ENCODE assay signal across 8 mouse cellular contexts in the genomic region with DNA sequence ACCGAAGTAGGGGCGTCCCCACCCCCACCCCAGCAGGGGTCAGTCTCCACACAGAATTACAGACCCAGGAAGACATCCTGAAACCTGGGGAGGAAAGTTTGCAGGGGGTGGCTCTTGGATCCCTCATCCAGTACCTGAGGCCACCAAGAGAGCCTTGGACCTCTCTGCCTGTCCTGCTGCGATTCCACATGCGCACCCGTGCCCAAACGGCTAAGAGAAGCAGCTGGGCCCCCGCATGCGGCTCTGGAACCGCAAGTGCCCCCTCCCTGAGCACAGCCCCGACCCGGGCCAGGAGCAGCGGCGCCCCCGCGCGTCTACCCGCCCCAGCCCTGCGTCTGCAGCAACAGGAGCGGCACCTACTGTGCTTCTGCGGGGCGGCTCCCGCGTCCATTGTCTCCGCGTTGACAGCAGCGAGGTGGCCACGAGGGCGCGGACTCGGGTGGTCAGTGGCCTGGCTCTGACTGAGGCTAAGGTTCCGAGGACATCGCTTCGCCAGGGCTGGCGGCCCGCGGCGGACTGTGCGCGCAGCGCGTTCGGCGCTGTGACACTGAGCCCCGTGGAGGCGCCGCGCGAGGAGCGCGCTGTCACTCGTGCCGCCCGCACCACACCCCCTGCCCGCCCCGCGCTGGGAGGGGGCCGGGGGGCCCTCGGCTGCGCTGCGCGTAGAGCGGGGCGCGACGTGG. TPM values are rescaled to one million over a fixed set of nuclear protein-coding genes. Genes with fewer than 3 reads are reported as not detected.
A peak's percentile ranks its signal among the peaks of the same experiment; 100 is the strongest.
DNase-seq lines count a peak whose midpoint lies in the region; ATAC-seq lines count a peak whose summit lies in the region.

No protein-coding gene starts in this region.

- 2% methylated on average over 65 of the region's 65 CpGs for WGBS in embryonic facial prominence, embryonic 10.5 days
- 1% methylated on average over 64 of the region's 65 CpGs for WGBS in hindbrain, embryonic 12.5 days
- 2% methylated on average over 65 of the region's 65 CpGs for WGBS in neural tube, embryonic 12.5 days

- H3K27me3 ChIP-seq in embryonic facial prominence, embryonic 10.5 days (replicated peaks; ENCODE audit: low read depth, poor library complexity, severe bottlenecking), result peaks cover 88% of the 10 kb centered on the region
- peaks cover 59% of the 10 kb centered on the region for H3K27me3 ChIP-seq in hindbrain, embryonic 12.5 days
- peaks cover 60% of the 10 kb centered on the region for H3K27me3 ChIP-seq in neural tube, embryonic 12.5 days (replicated peaks)

- peak overlapping the region; percentile 80 for H3K4me2 ChIP-seq in hindbrain, embryonic 12.5 days (replicated peaks)
- peak overlapping the region; percentile 76 for H3K4me2 ChIP-seq in neural tube, embryonic 12.5 days (replicated peaks)

- H3K27ac ChIP-seq in embryonic facial prominence, embryonic 10.5 days (replicated peaks), result no peak overlapping the region
- no peak overlapping the region for H3K27ac ChIP-seq in hindbrain, embryonic 12.5 days
- no peak overlapping the region for H3K27ac ChIP-seq in neural tube, embryonic 12.5 days

- peaks cover 30% of the 10 kb centered on the region for H3K4me1 ChIP-seq in embryonic facial prominence, embryonic 10.5 days
- peaks cover 35% of the 10 kb centered on the region for H3K4me1 ChIP-seq in hindbrain, embryonic 12.5 days
- H3K4me1 ChIP-seq in neural tube, embryonic 12.5 days, result peaks cover 26% of the 10 kb centered on the region

- peak overlapping the region; percentile 58 for H3K4me3 ChIP-seq in embryonic facial prominence, embryonic 10.5 days
- H3K4me3 ChIP-seq in hindbrain, embryonic 12.5 days, result peak overlapping the region; percentile 45
- H3K4me3 ChIP-seq in neural tube, embryonic 12.5 days, result peak overlapping the region; percentile 42

- H3K36me3 ChIP-seq in embryonic facial prominence, embryonic 10.5 days (replicated peaks), result no peaks in the 10 kb centered on the region
- no peaks in the 10 kb centered on the region for H3K36me3 ChIP-seq in hindbrain, embryonic 12.5 days
- H3K36me3 ChIP-seq in neural tube, embryonic 12.5 days, result no peaks in the 10 kb centered on the region

- no peaks in the 10 kb centered on the region for H3K9me3 ChIP-seq in embryonic facial prominence, embryonic 10.5 days
- H3K9me3 ChIP-seq in hindbrain, embryonic 12.5 days (replicated peaks), result no peaks in the 10 kb centered on the region
- H3K9me3 ChIP-seq in neural tube, embryonic 12.5 days, result no peaks in the 10 kb centered on the region

- H3K9ac ChIP-seq in hindbrain, embryonic 12.5 days, result peak overlapping the region; percentile 63
- H3K9ac ChIP-seq in neural tube, embryonic 12.5 days, result peak overlapping the region; percentile 56

- DNase-seq in layer of hippocampus, adult 11-12 months (ENCODE audit: low spot score), result peak; percentile 37
- DNase-seq in layer of hippocampus, adult 9-11 months, result no peak
- peak; percentile 23 for DNase-seq in embryonic facial prominence, embryonic 10.5 days (ENCODE audit: low spot score)
- no peak for DNase-seq in spleen, adult 18-20 months
- DNase-seq in thymus, postnatal 14 days, result no peak

- ATAC-seq in hindbrain, embryonic 12.5 days (ENCODE audit: low FRiP score), result no peak
- ATAC-seq in neural tube, embryonic 12.5 days (ENCODE audit: low FRiP score, low read depth), result no peak
- ATAC-seq in inflammation-experienced regulatory T-cells, adult 6 months, result no peak

RNA-seq across cellular contexts. Expression of gene Plch2, which starts 13.8 kb away (rescaled TPM):
- polyA plus RNA-seq in embryonic facial prominence, embryonic 10.5 days (2016; fragmentation: Nextera tagmentation; extraction: Ambion mirVana), result 2.0 and 3.5 TPM in 2 replicates
- 5.0 and 5.5 TPM in 2 replicates for polyA plus RNA-seq in hindbrain, embryonic 12.5 days (2016; fragmentation: Nextera tagmentation; extraction: Ambion mirVana)
- polyA plus RNA-seq in neural tube, embryonic 12.5 days (2016; fragmentation: Nextera tagmentation; extraction: Ambion mirVana), result 4.1 TPM in 2 replicates
- polyA plus RNA-seq in inflammation-experienced regulatory T-cells, adult 6 months (2017; shearing (Covaris generic)), result not detected

RNA-seq across cellular contexts. Expression of gene Pex10, which starts 24.1 kb away (rescaled TPM):
- 19.0 and 22.2 TPM in 2 replicates for polyA plus RNA-seq in embryonic facial prominence, embryonic 10.5 days (2016; fragmentation: Nextera tagmentation; extraction: Ambion mirVana)
- polyA plus RNA-seq in hindbrain, embryonic 12.5 days (2016; fragmentation: Nextera tagmentation; extraction: Ambion mirVana), result 18.0 and 18.4 TPM in 2 replicates
- 16.6 and 17.3 TPM in 2 replicates for polyA plus RNA-seq in neural tube, embryonic 12.5 days (2016; fragmentation: Nextera tagmentation; extraction: Ambion mirVana)
- 1 to 10 TPM; 5.8 to 8.7 (median 7.2) TPM for polyA plus RNA-seq in inflammation-experienced regulatory T-cells, adult 6 months (2017; shearing (Covaris generic))

RNA-seq across cellular contexts. Expression of gene Rer1, which starts 43.4 kb away (rescaled TPM):
- polyA plus RNA-seq in embryonic facial prominence, embryonic 10.5 days (2016; fragmentation: Nextera tagmentation; extraction: Ambion mirVana), result 128 and 134 TPM in 2 replicates
- 130 and 137 TPM in 2 replicates for polyA plus RNA-seq in hindbrain, embryonic 12.5 days (2016; fragmentation: Nextera tagmentation; extraction: Ambion mirVana)
- 135 and 137 TPM in 2 replicates for polyA plus RNA-seq in neural tube, embryonic 12.5 days (2016; fragmentation: Nextera tagmentation; extraction: Ambion mirVana)
- 100 to 1,000 TPM; 101 to 140 (median 102) TPM for polyA plus RNA-seq in inflammation-experienced regulatory T-cells, adult 6 months (2017; shearing (Covaris generic))

RNA-seq across cellular contexts. Expression of gene Morn1, which starts 43.6 kb away (rescaled TPM):
- 4.3 and 5.4 TPM in 2 replicates for polyA plus RNA-seq in embryonic facial prominence, embryonic 10.5 days (2016; fragmentation: Nextera tagmentation; extraction: Ambion mirVana)
- polyA plus RNA-seq in hindbrain, embryonic 12.5 days (2016; fragmentation: Nextera tagmentation; extraction: Ambion mirVana), result 7.7 and 8.0 TPM in 2 replicates
- polyA plus RNA-seq in neural tube, embryonic 12.5 days (2016; fragmentation: Nextera tagmentation; extraction: Ambion mirVana), result 6.0 and 6.1 TPM in 2 replicates
- 1 to 10 TPM in 2 of 3 experiments, under 1 TPM in 1; 0.79 to 2.1 (median 1.7) TPM for polyA plus RNA-seq in inflammation-experienced regulatory T-cells, adult 6 months (2017; shearing (Covaris generic))

Comparison
In these comparisons a context has a peak if more than half of its experiments do, and no peak if none do; other contexts are left out.
1. DNase-seq: peak in layer of hippocampus, adult 11-12 months (single experiment) and embryonic facial prominence, embryonic 10.5 days (single experiment); none in layer of hippocampus, adult 9-11 months (single experiment), spleen, adult 18-20 months (0 of 2) and thymus, postnatal 14 days (single experiment).
2. Peak in every context shown above with its lines, with median percentiles within 50 percentile points of each other: H3K4me3 ChIP-seq.